Mouse (Mus musculus) neural tube, embryonic 10.5 days (tissue): ENCODE data around the gene Gm17482.

Source experiments
- DNase-seq: peaks from one replicate; pipeline ENCODE4 v3.0.0-alpha.2; 2017; ENCODE audit warnings: low spot score; ENCODE audit errors: extremely low spot score

Gm17482 gene

GRCm38 (mm10) chr6:115291068-115291467 lies 63.9 kb downstream of the Gm17482 start:
- no peak for DNase-seq

GRCm38 (mm10) chr6:115291823-115292222 lies 64.7 kb downstream of the Gm17482 start:
- no peak for DNase-seq

GRCm38 (mm10) chr6:115292621-115293020 lies 65.5 kb downstream of the Gm17482 start:
- no peak for DNase-seq

GRCm38 (mm10) chr6:115293877-115294276 lies 66.7 kb downstream of the Gm17482 start:
- no peak for DNase-seq

- DNase-seq = no peak
Observed at GRCm38 (mm10) chr6:115307134-115307533, 80.0 kb downstream of the Gm17482 start.
